Mouse (Mus musculus): Measurements from ENCODE around the gene Grid1. TPM values are rescaled to one million over a fixed set of nuclear protein-coding genes. Genes with fewer than 3 reads are reported as not detected.

Grid1 gene
- polyA plus RNA-seq, 1 experiment, result 0.19 TPM

- Histone ChIP-seq H3K36me3 (ENCODE audit: control insufficient read depth, insufficient read depth, low read length) (no peaks in the 10 kb centered on the region), H3K27me3 (ENCODE audit: control insufficient read depth, insufficient read depth, low read length) (no peaks in the 10 kb centered on the region), H3K4me3 (ENCODE audit: control insufficient read depth, insufficient read depth, low read length) (no peak overlapping the region), H3K4me1 (replicated peaks; ENCODE audit: control insufficient read depth, insufficient read depth, low read length) (no peaks in the 10 kb centered on the region), H3K27ac (ENCODE audit: control insufficient read depth, insufficient read depth, low read length) (no peak overlapping the region)
- no peak for TF ChIP-seq POLR2A (IDR thresholded peaks at IDR 0.05; ENCODE audit: control insufficient read depth, extremely low read depth, insufficient read depth, low read length, poor library complexity)
- no peak for TF ChIP-seq CTCF (IDR thresholded peaks at IDR 0.05; ENCODE audit: borderline replicate concordance, control insufficient read depth, extremely low read depth, insufficient read depth, low read length, poor library complexity)
- 81% methylated on average over 6 of the region's 6 CpGs for WGBS
- DNase-seq, result no peak
Measured at GRCm38 (mm10) chr14:34960227-34960626, 140.3 kb downstream of the Grid1 start.

DNA sequence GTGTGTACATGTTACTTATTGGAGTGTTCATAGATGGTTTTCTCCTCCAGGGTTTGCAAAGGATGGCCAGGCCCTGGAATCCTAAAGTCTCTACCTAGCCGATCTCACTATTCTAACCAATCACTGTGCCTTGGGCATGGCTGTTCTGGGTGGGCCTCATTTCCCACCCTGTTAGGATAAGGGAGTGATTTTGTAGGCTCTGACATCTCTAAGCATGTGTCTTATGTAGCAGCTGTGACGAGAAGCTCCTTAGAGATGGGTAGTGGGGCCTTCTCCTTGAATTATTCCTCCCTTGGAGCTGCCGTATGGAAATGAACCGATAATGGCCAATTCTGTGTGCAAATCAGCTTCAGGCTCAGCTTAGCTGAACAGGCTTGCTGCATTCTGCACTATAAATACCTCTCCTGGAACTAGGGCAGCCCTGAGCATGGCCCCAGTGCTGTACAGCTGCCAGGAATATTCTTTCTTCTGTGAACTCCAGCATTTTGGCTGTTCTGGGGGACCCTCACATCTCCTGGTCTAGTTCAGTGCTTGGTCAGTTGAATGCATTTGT, 143.8 kb downstream of the Grid1 start:
- no peak for DNase-seq
- WGBS, result 94% methylated on average over 4 of the region's 4 CpGs
- Histone ChIP-seq H3K27ac (ENCODE audit: control insufficient read depth, insufficient read depth, low read length) (no peak overlapping the region), H3K4me1 (replicated peaks; ENCODE audit: control insufficient read depth, insufficient read depth, low read length) (no peaks in the 10 kb centered on the region), H3K4me3 (ENCODE audit: control insufficient read depth, insufficient read depth, low read length) (no peak overlapping the region), H3K36me3 (ENCODE audit: control insufficient read depth, insufficient read depth, low read length) (no peaks in the 10 kb centered on the region), H3K27me3 (ENCODE audit: control insufficient read depth, insufficient read depth, low read length) (no peaks in the 10 kb centered on the region)
- no peak for TF ChIP-seq CTCF (IDR thresholded peaks at IDR 0.05; ENCODE audit: borderline replicate concordance, control insufficient read depth, extremely low read depth, insufficient read depth, low read length, poor library complexity)
- TF ChIP-seq POLR2A (IDR thresholded peaks at IDR 0.05; ENCODE audit: control insufficient read depth, extremely low read depth, insufficient read depth, low read length, poor library complexity), result no peak

- no peak for TF ChIP-seq CTCF (IDR thresholded peaks at IDR 0.05; ENCODE audit: borderline replicate concordance, control insufficient read depth, extremely low read depth, insufficient read depth, low read length, poor library complexity)
- TF ChIP-seq POLR2A (IDR thresholded peaks at IDR 0.05; ENCODE audit: control insufficient read depth, extremely low read depth, insufficient read depth, low read length, poor library complexity), result no peak
- WGBS, result 62% methylated on average over 6 of the region's 6 CpGs
- no peak for DNase-seq
- Histone ChIP-seq H3K4me3 (ENCODE audit: control insufficient read depth, insufficient read depth, low read length) (no peak overlapping the region), H3K27me3 (ENCODE audit: control insufficient read depth, insufficient read depth, low read length) (no peaks in the 10 kb centered on the region), H3K36me3 (ENCODE audit: control insufficient read depth, insufficient read depth, low read length) (no peaks in the 10 kb centered on the region), H3K4me1 (replicated peaks; ENCODE audit: control insufficient read depth, insufficient read depth, low read length) (no peaks in the 10 kb centered on the region), H3K27ac (ENCODE audit: control insufficient read depth, insufficient read depth, low read length) (no peak overlapping the region)
Measured at GRCm38 (mm10) chr14:34969102-34969819, 149.4 kb downstream of the Grid1 start.

- TF ChIP-seq CTCF (IDR thresholded peaks at IDR 0.05; ENCODE audit: borderline replicate concordance, control insufficient read depth, extremely low read depth, insufficient read depth, low read length, poor library complexity) (no peak), POLR2A (IDR thresholded peaks at IDR 0.05; ENCODE audit: control insufficient read depth, extremely low read depth, insufficient read depth, low read length, poor library complexity) (no peak)
- no peaks in the 10 kb centered on the region for H3K4me1 ChIP-seq (replicated peaks; ENCODE audit: control insufficient read depth, insufficient read depth, low read length)
- WGBS, result 69% methylated on average over 3 of the region's 3 CpGs
- no peak for DNase-seq
- H3K27ac ChIP-seq (ENCODE audit: control insufficient read depth, insufficient read depth, low read length), result no peak overlapping the region
- no peak overlapping the region for H3K4me3 ChIP-seq (ENCODE audit: control insufficient read depth, insufficient read depth, low read length)
- no peaks in the 10 kb centered on the region for H3K27me3 ChIP-seq (ENCODE audit: control insufficient read depth, insufficient read depth, low read length)
- no peaks in the 10 kb centered on the region for H3K36me3 ChIP-seq (ENCODE audit: control insufficient read depth, insufficient read depth, low read length)
Measured at GRCm38 (mm10) chr14:34972930-34973329, 153.0 kb downstream of the Grid1 start.

- no peak overlapping the region for H3K4me3 ChIP-seq (ENCODE audit: control insufficient read depth, insufficient read depth, low read length)
- TF ChIP-seq POLR2A (IDR thresholded peaks at IDR 0.05; ENCODE audit: control insufficient read depth, extremely low read depth, insufficient read depth, low read length, poor library complexity) (no peak), CTCF (IDR thresholded peaks at IDR 0.05; ENCODE audit: borderline replicate concordance, control insufficient read depth, extremely low read depth, insufficient read depth, low read length, poor library complexity) (no peak)
- H3K27ac ChIP-seq (ENCODE audit: control insufficient read depth, insufficient read depth, low read length), result no peak overlapping the region
- 49% methylated on average over 2 of the region's 2 CpGs for WGBS
- H3K4me1 ChIP-seq (replicated peaks; ENCODE audit: control insufficient read depth, insufficient read depth, low read length), result no peaks in the 10 kb centered on the region
- no peaks in the 10 kb centered on the region for H3K27me3 ChIP-seq (ENCODE audit: control insufficient read depth, insufficient read depth, low read length)
- H3K36me3 ChIP-seq (ENCODE audit: control insufficient read depth, insufficient read depth, low read length), result no peaks in the 10 kb centered on the region
- no peak for DNase-seq
Measured at GRCm38 (mm10) chr14:34980756-34981155, 160.8 kb downstream of the Grid1 start.

DNA sequence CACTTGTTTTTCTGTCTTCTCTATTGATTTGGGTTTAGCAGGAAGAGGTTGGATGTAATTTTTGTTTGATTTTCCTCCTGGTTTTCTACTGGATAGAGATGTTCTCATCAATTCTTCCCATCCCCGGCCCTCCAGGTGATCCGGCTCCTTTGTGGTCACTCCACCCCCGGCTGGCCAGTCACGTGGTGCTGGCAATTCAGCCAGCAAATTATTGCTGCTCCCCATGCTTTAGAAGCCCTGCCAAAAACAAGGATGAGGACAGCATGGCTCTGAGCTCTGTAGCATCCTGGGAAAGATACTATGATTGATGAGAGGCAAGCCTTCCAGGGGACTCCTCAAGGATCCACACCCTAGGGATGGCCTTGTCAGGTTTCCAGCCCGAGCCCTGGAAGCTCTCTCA, 169.2 kb downstream of the Grid1 start:
- Histone ChIP-seq H3K27ac (ENCODE audit: control insufficient read depth, insufficient read depth, low read length) (no peak overlapping the region), H3K4me1 (replicated peaks; ENCODE audit: control insufficient read depth, insufficient read depth, low read length) (no peaks in the 10 kb centered on the region), H3K27me3 (ENCODE audit: control insufficient read depth, insufficient read depth, low read length) (no peaks in the 10 kb centered on the region), H3K36me3 (ENCODE audit: control insufficient read depth, insufficient read depth, low read length) (no peaks in the 10 kb centered on the region), H3K4me3 (ENCODE audit: control insufficient read depth, insufficient read depth, low read length) (no peak overlapping the region)
- no peak for DNase-seq
- no peak for TF ChIP-seq POLR2A (IDR thresholded peaks at IDR 0.05; ENCODE audit: control insufficient read depth, extremely low read depth, insufficient read depth, low read length, poor library complexity)
- no peak for TF ChIP-seq CTCF (IDR thresholded peaks at IDR 0.05; ENCODE audit: borderline replicate concordance, control insufficient read depth, extremely low read depth, insufficient read depth, low read length, poor library complexity)
- WGBS, result 90% methylated on average over 5 of the region's 5 CpGs
